Mouse (Mus musculus): ENCODE measurements around the gene Smyd2. TPM values are rescaled to one million over a fixed set of nuclear protein-coding genes. Genes with fewer than 3 reads are reported as not detected.

Smyd2 gene
- polyA plus RNA-seq (2017; shearing (Covaris generic)) = 12.1 TPM

GRCm38 (mm10) chr1:189921818-189922592 lies at the start of gene Smyd2:
Gene Smyd2 (minus strand): TSS chr1:189922363.

Other genes starting within 250 kb of the Smyd2 start
- 0.23 TPM for gene Cenpf, start 234.3 kb downstream of the Smyd2 start, polyA plus RNA-seq (2017; shearing (Covaris generic))
- 0.38 TPM for gene Ptpn14, start 194.1 kb downstream of the Smyd2 start, polyA plus RNA-seq (2017; shearing (Covaris generic))
- gene Prox1, start 248.4 kb upstream of the Smyd2 start, polyA plus RNA-seq (2017; shearing (Covaris generic)) = not detected

Data from effector memory CD4-positive, alpha-beta T cell, adult 7 months (primary cell).